Mouse (Mus musculus): ENCODE results near the gene Micu1. TPM values are rescaled to one million over a fixed set of nuclear protein-coding genes. Genes with fewer than 3 reads are reported as not detected.

The Micu1 gene
- polyA plus RNA-seq, 1 experiment from 2014 or later: 52.4 TPM

DNA sequence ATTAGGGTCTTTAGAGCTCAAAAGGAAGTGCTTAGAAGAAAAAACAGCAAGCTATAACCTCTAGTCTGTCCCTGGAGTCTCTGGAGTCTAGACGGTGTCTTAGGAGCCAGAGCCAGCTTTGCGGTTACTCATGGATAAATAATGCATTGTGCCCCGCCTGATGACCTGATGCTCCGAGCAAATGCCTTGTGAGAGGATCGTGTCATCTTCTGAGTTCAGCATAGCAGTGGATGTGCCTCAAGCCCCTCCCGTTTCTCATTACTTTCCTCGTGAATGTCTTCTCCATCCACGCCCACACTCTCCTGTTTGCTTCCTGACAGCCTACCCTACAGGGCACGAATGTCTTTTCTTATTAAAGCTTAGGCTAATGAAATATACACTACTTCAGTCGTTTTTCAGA is 97.9 kb downstream of the Micu1 start:
- TF ChIP-seq CTCF (IDR thresholded peaks at IDR 0.05): no peak
- CTCF ChIA-PET: interaction anchor here (1.0 to 1.1 kb wide), 2 partner anchors 13 to 19 kb away, joined by 4 to 6 read pairs; no protein-coding TSS in a partner anchor
- in situ Hi-C loops (cut with MboI; ENCODE audit: low pct_unique_long_range_greater_than_20kb): loop anchor here (25.0 kb wide), 1 partner anchor 313 kb away; no protein-coding TSS in a partner anchor
- H3K27me3 ChIP-seq: no peaks in the 10 kb centered on the region
- POLR2A ChIA-PET: no interaction called here
- DNase-seq (ENCODE audit: low read depth, low spot score): no peak
- ATAC-seq: no peak

DNA sequence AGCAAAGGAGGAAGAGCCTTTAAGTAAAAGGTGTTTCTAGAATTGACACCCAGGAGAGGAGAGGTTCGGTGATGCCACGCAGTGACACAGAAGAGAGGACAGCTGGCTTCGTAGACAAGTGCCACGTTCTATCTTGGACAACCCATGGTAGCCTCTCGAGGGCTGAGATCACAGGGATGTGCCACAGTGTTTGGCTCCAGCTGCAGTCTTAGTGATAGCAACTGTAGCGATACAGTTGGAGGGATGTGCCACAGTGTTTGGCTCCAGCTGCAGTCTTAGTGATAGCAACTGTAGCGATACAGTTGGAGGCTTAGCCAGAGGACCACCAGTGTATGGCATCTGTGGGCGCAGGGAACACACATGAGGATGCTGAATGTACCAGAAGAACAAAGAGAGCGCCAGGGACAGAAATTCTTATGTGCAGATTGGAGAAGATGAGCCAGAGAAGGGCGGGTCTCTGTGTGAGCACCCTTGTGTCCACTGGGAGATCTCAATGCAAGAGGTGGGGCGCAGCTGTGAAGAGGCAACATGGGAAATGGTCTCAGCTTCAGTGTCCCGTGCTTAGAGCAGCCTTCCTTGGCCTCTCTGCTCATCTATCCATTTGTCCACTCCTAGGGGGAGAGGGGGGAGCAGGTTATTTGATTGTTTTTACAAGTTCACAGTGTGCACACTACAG is 98.7 kb downstream of the Micu1 start:
- POLR2A ChIA-PET: no interaction called here
- in situ Hi-C loops (cut with MboI; ENCODE audit: low pct_unique_long_range_greater_than_20kb): loop anchor here (25.0 kb wide), 1 partner anchor 314 kb away; no protein-coding TSS in a partner anchor

DNA sequence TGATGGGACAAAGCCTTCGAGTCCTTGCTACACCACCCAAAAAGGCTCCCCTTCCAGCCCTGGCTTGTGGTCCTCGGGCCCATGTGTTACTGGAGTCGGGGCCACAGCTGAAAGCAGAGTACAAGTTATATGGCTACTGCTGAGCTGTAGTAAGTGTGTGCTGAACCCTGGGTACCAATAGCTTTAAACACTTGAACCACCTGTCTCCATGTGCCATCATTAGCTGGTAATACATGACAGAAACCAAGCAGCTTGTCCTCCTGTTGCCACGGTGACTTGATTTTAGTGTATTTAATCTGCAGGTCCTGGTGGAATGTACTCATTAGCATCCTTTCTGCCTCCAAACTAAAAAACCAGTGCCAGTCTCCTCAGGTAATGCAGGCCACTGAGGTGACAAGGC is 106.4 kb downstream of the Micu1 start:
- ChIA-PET POLR2A (no interaction called here), CTCF (no interaction called here)
- ATAC-seq: no peak
- no peaks in the 10 kb centered on the region for H3K27me3 ChIP-seq
- TF ChIP-seq CTCF (IDR thresholded peaks at IDR 0.05): no peak
- no peak for DNase-seq (ENCODE audit: low read depth, low spot score)
- in situ Hi-C loops (cut with MboI; ENCODE audit: low pct_unique_long_range_greater_than_20kb): loop anchor here (25.0 kb wide), 1 partner anchor 321 kb away; no protein-coding TSS in a partner anchor

More for the DNA sequence above, 98.7 kb downstream of the Micu1 start:
- TF ChIP-seq CTCF (IDR thresholded peaks at IDR 0.05): no peak
- ATAC-seq (no peak), DNase-seq (ENCODE audit: low read depth, low spot score) (no peak)
- H3K27me3 ChIP-seq: no peaks in the 10 kb centered on the region
- CTCF ChIA-PET: no interaction called here

DNA sequence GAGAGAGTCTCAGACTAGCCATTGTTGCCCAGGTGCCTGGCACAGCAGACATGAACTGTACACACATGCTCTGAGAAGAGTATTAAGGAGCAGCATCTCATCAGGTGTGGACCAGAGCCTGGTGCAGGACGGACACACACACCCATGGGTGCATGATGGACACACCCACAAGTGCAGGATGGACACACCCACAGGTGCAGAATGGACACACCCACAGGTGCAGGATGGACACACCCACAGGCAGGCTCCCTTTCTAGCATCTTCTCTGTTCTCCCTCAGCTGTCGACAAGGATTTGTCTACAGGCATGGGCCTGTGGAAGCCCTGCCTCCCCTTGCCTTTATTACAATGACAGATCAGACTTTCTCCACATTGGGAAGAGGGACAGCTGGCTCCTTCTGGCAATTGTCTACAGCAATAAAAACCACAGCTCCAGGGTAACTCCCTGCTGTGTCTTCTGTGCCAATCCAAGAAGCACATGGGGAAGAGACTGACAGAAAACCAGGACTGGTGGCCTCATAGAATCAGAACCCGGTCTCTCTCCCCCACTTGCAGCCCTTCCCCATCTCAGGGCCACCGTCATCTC is 107.8 kb downstream of the Micu1 start:
- in situ Hi-C loops (cut with MboI; ENCODE audit: low pct_unique_long_range_greater_than_20kb): loop anchor here (10.0 to 25.0 kb wide), 2 partner anchors 105 to 323 kb away; partner anchors contain the start of gene Micu1
- TF ChIP-seq CTCF (IDR thresholded peaks at IDR 0.05): no peak
- no peaks in the 10 kb centered on the region for H3K27me3 ChIP-seq
- ChIA-PET CTCF (interaction anchor here (1.1 kb wide), 1 partner anchor 178 kb away, joined by 4 read pairs; no protein-coding TSS in a partner anchor), POLR2A (no interaction called here)
- DNase-seq (ENCODE audit: low read depth, low spot score) (no peak), ATAC-seq (no peak)

DNA sequence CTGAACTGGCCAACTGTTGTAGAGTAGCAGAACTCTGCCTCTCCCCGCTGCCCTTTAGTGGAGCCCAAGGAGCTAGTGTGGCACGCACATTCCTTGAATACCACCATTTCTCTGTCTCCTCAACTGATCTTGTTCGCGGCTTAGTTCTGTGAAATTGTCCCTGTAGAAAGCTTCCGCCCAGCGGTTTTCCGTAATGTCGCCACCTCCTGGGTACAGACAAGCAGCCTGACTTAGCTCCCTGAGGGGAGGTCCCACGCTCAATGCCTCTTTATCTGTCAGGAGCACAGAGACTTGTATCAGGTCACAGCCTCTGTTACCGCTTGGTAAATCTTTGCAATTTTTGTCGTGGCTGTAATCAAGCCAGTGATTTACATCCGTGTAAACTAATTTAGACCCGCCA is 110.7 kb downstream of the Micu1 start:
- DNase-seq (ENCODE audit: low read depth, low spot score) (no peak), ATAC-seq (no peak)
- no peaks in the 10 kb centered on the region for H3K27me3 ChIP-seq
- ChIA-PET POLR2A (interaction anchor here (0.8 kb wide), 1 partner anchor 41 kb away, joined by 3 read pairs; no protein-coding TSS in a partner anchor), CTCF (interaction anchor here (1.2 to 2.2 kb wide), 6 partner anchors 11 to 361 kb away, joined by 3 to 9 read pairs (median 4); no protein-coding TSS in a partner anchor)
- no peak for TF ChIP-seq CTCF (IDR thresholded peaks at IDR 0.05)
- in situ Hi-C loops (cut with MboI; ENCODE audit: low pct_unique_long_range_greater_than_20kb): loop anchor here (10.0 to 25.0 kb wide), 2 partner anchors 108 to 326 kb away; partner anchors contain the start of gene Micu1

DNA sequence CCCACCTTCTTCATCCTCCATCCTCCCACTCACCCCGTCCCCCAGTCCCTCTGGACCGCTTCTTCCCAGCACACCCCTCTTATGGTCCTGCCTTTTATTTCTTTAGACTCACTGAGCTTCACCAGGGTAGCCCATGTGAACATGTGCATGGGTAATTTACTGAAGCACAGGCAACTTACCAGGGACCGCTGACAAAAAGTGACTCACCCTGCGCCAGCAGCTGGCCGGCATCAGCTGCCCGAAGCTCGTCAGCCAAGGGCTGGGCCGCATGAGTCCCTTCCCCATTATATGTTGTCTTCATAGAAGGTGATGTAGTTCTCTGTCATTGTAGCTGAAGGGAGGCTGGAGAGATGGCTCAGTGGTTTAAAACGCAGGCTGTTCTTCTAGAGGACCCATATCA is 111.5 kb downstream of the Micu1 start:
- CTCF ChIA-PET: interaction anchor here (0.7 to 2.2 kb wide), 5 partner anchors 11 to 362 kb away, joined by 3 to 9 read pairs (median 5); no protein-coding TSS in a partner anchor
- TF ChIP-seq CTCF (IDR thresholded peaks at IDR 0.05): no peak
- in situ Hi-C loops (cut with MboI; ENCODE audit: low pct_unique_long_range_greater_than_20kb): loop anchor here (10.0 to 25.0 kb wide), 2 partner anchors 109 to 326 kb away; partner anchors contain the start of gene Micu1
- no peaks in the 10 kb centered on the region for H3K27me3 ChIP-seq
- DNase-seq (ENCODE audit: low read depth, low spot score): no peak
- POLR2A ChIA-PET: no interaction called here
- ATAC-seq: no peak

DNA sequence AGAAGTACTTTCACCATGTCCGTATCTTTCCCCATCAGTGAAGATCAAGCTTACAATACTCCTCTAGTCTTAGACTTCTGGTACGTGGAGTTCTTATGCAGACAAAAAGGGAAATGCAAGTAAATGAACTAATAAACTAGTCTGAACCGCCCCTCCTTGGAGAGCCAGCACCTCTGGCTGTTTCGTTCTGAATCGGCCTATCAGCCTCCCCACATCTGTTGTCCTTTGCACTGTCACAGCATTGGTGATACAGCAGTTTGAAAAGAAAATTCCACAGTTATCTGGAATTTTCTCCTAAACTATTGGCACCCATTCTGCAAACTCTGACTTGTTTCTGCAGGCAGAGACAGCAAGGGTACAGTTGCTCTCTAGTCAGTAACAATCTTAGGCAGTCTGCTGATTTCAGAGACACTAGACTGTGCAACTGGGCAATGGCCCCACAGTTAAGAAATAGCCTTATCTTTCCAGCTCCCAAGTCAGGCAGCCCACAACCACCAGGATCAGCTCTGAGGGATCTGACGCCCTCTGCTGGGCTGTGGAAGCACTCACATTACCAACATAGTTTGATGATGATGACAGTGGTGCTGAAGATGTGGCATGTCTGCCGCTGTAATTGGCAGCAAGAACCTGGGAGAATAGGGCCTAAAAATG is 112.4 kb downstream of the Micu1 start:
- TF ChIP-seq CTCF (IDR thresholded peaks at IDR 0.05): peak; percentile 79
- in situ Hi-C loops (cut with MboI; ENCODE audit: low pct_unique_long_range_greater_than_20kb): loop anchor here (5.0 to 25.0 kb wide), 3 partner anchors 110 to 327 kb away; partner anchors contain the start of genes Gm10322, Mcu and Micu1

DNA sequence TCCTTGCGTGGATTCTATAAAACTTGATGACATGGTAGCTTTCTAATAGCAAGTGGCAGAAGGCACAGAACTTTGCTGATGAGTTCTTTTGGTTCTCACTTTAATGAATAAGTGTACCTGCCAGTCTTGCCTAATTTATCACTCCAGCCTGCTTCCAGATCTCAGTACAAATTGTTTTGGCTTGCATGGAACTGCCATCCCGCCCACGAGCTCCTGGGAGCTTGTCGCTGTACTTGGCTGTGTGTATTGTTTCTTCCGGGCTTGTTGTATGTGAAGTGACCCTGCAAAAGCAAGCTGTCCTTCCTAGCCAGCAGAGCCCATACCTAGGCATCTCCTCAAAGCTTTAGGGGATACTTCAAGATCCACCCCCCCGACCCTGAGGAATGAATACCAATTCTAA is 114.3 kb downstream of the Micu1 start:
- ChIA-PET CTCF (no interaction called here), POLR2A (no interaction called here)
- ATAC-seq: no peak
- in situ Hi-C loops (cut with MboI; ENCODE audit: low pct_unique_long_range_greater_than_20kb): loop anchor here (5.0 to 25.0 kb wide), 3 partner anchors 112 to 329 kb away; partner anchors contain the start of genes Gm10322, Mcu and Micu1
- H3K27me3 ChIP-seq: no peaks in the 10 kb centered on the region
- no peak for TF ChIP-seq CTCF (IDR thresholded peaks at IDR 0.05)
- DNase-seq (ENCODE audit: low read depth, low spot score): no peak

More for the DNA sequence above, 112.4 kb downstream of the Micu1 start:
- ATAC-seq (no peak), DNase-seq (ENCODE audit: low read depth, low spot score) (no peak)
- CTCF ChIA-PET: interaction anchor here (0.6 to 2.2 kb wide), 6 partner anchors 12 to 387 kb away, joined by 3 to 9 read pairs (median 3); no protein-coding TSS in a partner anchor
- H3K27me3 ChIP-seq: no peaks in the 10 kb centered on the region
- POLR2A ChIA-PET: no interaction called here

DNA sequence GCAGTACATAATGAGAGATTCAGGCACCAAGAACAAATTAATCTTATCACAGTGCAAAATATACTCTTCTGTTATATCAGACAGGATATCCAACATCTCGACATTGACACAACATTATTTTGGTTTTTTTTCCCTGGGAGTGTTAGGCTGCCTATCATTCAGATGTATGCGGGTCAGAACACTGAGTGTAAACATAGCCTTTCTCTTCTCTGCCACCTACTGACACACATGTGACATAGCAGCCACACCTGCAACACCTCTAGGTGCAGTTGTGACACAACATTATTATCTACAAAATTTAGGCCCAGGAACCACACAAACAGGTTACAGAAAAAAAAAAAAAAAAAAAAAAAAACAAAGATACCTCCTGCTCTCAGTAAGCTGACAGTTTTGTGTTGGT is 115.3 kb downstream of the Micu1 start:
- ChIA-PET POLR2A (no interaction called here), CTCF (interaction anchor here (1.0 kb wide), 1 partner anchor 11 kb away, joined by 3 read pairs; no protein-coding TSS in a partner anchor)
- peak; percentile 77 for TF ChIP-seq CTCF (IDR thresholded peaks at IDR 0.05)
- no peak for DNase-seq (ENCODE audit: low read depth, low spot score)
- no peaks in the 10 kb centered on the region for H3K27me3 ChIP-seq
- ATAC-seq: no peak
- in situ Hi-C loops (cut with MboI; ENCODE audit: low pct_unique_long_range_greater_than_20kb): loop anchor here (5.0 to 25.0 kb wide), 3 partner anchors 113 to 330 kb away; partner anchors contain the start of genes Gm10322, Mcu and Micu1

DNA sequence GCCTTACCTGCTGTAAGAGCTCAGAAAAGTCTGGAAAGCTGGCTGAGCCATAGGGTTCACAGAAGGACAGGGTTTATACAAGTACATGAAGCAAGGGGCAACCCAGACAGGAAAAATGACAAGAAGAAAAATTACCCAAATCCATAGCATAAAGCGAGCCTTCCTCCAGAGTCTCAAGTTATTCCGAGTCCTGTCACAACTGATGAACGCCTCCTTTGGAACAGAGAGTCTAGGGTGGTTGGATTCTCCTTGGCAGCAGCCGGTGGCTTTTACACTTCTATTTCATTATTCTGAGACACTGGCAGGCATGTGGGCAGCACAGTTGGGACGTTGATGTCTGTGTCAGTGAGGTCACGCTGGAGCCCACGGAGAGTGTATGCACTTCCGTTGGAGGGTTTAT is 115.7 kb downstream of the Micu1 start:
- no peak for DNase-seq (ENCODE audit: low read depth, low spot score)
- in situ Hi-C loops (cut with MboI; ENCODE audit: low pct_unique_long_range_greater_than_20kb): loop anchor here (5.0 to 25.0 kb wide), 3 partner anchors 113 to 331 kb away; partner anchors contain the start of genes Gm10322, Mcu and Micu1
- ChIA-PET POLR2A (no interaction called here), CTCF (interaction anchor here (1.0 kb wide), 1 partner anchor 11 kb away, joined by 3 read pairs; no protein-coding TSS in a partner anchor)
- no peak for ATAC-seq
- no peaks in the 10 kb centered on the region for H3K27me3 ChIP-seq
- TF ChIP-seq CTCF (IDR thresholded peaks at IDR 0.05): no peak

All from Patski (cell line).